Mouse (Mus musculus): ENCODE data around the gene Kcnmb4.

GRCm38 (mm10) chr10:116444826-116445225 is 28.9 kb downstream of the Kcnmb4 start:
- TF ChIP-seq EP300 (IDR thresholded peaks at IDR 0.05; ENCODE audit: low read depth) (no peak), CTCF (IDR thresholded peaks at IDR 0.05; ENCODE audit: low read depth) (no peak)

All from liver, embryonic 14.5 days (tissue).